Mouse (Mus musculus) hindbrain, postnatal 0 days (tissue): ENCODE measurements around the gene Gm48551. TPM values are rescaled to one million over a fixed set of nuclear protein-coding genes. Genes with fewer than 3 reads are reported as not detected.

ENCODE experiments used
- ATAC-seq: fragments of 200-750 bp; cut with Nextera tagmentation; 2 replicates; pipeline ENCODE4 v1.8.0; 2017; ENCODE audit warnings: mild to moderate bottlenecking, moderate TSS enrichment, moderate library complexity
- DNase-seq: peaks from one replicate; pipeline ENCODE4 v3.0.0-alpha.2; 2015; ENCODE audit warnings: low spot score
- H3K27ac ChIP-seq: fragments of 300-500 bp; sonication (generic); 2 replicates; pipeline ENCODE4 v1.5.1; 2014; ENCODE audit warnings: mild to moderate bottlenecking
- H3K27me3 ChIP-seq: fragments of 300-500 bp; sonication (generic); 2 replicates; pipeline ENCODE4 v1.6.1; 2014; ENCODE audit warnings: low read length, mixed read lengths; ENCODE audit not compliant: insufficient read depth
- H3K36me3 ChIP-seq: fragments of 300-500 bp; sonication (generic); 2 replicates; pipeline ENCODE4 v1.6.1; 2014; ENCODE audit warnings: low read length, mixed read lengths; ENCODE audit not compliant: insufficient read depth
- H3K4me1 ChIP-seq: fragments of 300-500 bp; sonication (generic); 2 replicates; pipeline ENCODE4 v1.6.1; 2014; ENCODE audit warnings: antibody characterized with exemption, low read length, mixed read lengths; ENCODE audit not compliant: insufficient read depth
- H3K4me2 ChIP-seq: fragments of 300-500 bp; sonication (generic); 2 replicates; pipeline ENCODE4 v1.6.1; 2014; ENCODE audit warnings: low read depth, mild to moderate bottlenecking, low read length, moderate library complexity, mixed read lengths
- H3K4me3 ChIP-seq: fragments of 300-500 bp; sonication (generic); 2 replicates; pipeline ENCODE4 v1.5.1; 2014; ENCODE audit warnings: low read length
- H3K9ac ChIP-seq: fragments of 300-500 bp; sonication (generic); replicated peaks from 2 replicates; pipeline ENCODE4 v1.6.1; 2014; ENCODE audit warnings: mild to moderate bottlenecking, low read length, moderate library complexity, mixed read lengths
- H3K9me3 ChIP-seq: fragments of 300-500 bp; sonication (generic); 2 replicates; pipeline ENCODE4 v1.6.1; 2016; ENCODE audit warnings: low read length, mixed read lengths
- CTCF ChIP-seq: IDR thresholded peaks from 2 replicates; pipeline ENCODE4 v1.5.1; 2016; ENCODE audit warnings: antibody characterized with exemption, control low read depth, low read depth
- WGBS: fragments of 180-500 bp; shearing (Covaris S2); extraction: QIAGEN DNeasy Blood & Tissue Kit; methylation state at CpG from one replicate; pipeline ENCODE4 v1.1.7; 2014; 5-methylcytosine and 5-hydroxymethylcytosine counted together
- polyA plus RNA-seq: library from polyadenylated mRNA; unstranded; fragments of >200 nt; fragmentation: Nextera tagmentation; extraction: Ambion mirVana; gene quantifications from 2 replicates; pipeline ENCODE4 v1.2.1, GENCODE M21; 2015
- total RNA-seq: library from RNA; depleted of rRNA; stranded (reverse); fragments of >200 nt; gene quantifications from 2 replicates; pipeline ENCODE4 v1.2.3, GENCODE M21; 2014

Gm48551 gene
- total and polyA plus RNA-seq, 2 experiments from 2014 or later = 3.3 to 5.3 TPM

DNA sequence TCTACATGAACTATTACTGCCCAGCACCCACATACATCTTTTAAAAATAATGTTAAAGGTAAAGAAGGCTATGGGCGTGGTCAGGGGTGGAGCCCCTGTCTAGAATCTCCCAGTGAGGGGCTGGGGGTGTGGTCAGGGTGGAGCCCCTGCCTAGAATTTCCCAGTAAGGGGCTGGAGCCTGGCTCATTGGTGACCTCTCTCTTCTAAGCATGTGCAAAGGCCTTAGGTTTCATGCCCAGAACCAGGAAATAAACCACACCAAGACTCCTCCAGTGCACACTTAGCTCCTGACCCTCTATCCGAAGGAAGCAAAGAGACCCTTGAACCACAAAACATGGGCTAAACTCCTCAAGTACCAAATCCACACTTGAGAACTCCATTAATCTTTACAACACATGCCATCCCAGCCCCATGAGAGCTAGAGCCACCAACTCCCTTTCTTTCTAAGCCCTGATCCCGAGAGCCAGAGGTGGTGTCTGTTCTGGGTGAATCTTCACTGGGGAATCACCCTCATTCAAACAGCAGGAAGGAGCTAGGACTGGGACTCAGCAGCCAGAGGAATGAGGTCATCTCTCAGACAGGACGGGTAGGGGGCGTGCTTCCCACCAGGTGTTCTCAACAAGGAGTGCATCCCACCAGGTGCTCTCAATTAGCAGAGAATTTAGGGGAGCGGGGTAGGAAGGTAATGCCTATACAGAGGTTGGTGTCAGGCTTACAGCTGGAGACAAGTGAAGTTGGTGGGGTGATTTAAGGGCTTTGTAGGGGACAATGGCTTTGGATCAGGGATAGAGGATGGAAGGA is 7.5 kb upstream of the Gm48551 start:
- Histone ChIP-seq H3K27me3 (no peaks in the 10 kb centered on the region), H3K4me3 (peak overlapping the region; percentile 84), H3K36me3 (no peaks in the 10 kb centered on the region), H3K4me1 (peaks cover 12% of the 10 kb centered on the region), H3K9ac (peak overlapping the region; percentile 89), H3K9me3 (no peaks in the 10 kb centered on the region), H3K27ac (no peak overlapping the region), H3K4me2 (peak overlapping the region; percentile 94)
- ATAC-seq (no peak), DNase-seq (no peak)
- WGBS = 47% methylated on average over 6 of the region's 6 CpGs
- TF ChIP-seq CTCF = peak; percentile 15; the same call in 1 of the 2 replicates

DNA sequence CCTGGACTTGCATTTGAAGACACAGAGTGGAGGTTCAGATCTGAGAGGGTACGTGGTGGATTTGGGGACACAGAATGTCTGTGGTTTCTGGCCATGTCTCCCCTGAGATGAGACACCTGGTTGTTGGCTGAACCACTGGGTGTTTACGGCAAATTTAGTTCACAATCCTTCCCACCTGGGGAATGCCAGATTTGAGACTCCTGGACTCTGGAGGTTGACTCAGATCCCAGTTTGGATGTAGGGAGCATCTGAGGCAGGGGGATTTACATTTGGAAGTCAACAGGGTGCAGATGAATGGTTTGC is 7.0 kb upstream of the Gm48551 start:
- H3K9ac ChIP-seq = peak overlapping the region; percentile 89
- DNase-seq = no peak
- H3K4me1 ChIP-seq = peaks cover 12% of the 10 kb centered on the region
- peak overlapping the region; percentile 85; the same call in 1 of the 2 replicates for H3K27ac ChIP-seq
- H3K9me3 ChIP-seq = no peaks in the 10 kb centered on the region
- ATAC-seq = no peak
- no peak for TF ChIP-seq CTCF
- no peaks in the 10 kb centered on the region for H3K36me3 ChIP-seq
- H3K4me3 ChIP-seq = peak overlapping the region; percentile 84
- 48% methylated on average over 2 of the region's 2 CpGs for WGBS
- H3K4me2 ChIP-seq = peak overlapping the region; percentile 94
- no peaks in the 10 kb centered on the region for H3K27me3 ChIP-seq

DNA sequence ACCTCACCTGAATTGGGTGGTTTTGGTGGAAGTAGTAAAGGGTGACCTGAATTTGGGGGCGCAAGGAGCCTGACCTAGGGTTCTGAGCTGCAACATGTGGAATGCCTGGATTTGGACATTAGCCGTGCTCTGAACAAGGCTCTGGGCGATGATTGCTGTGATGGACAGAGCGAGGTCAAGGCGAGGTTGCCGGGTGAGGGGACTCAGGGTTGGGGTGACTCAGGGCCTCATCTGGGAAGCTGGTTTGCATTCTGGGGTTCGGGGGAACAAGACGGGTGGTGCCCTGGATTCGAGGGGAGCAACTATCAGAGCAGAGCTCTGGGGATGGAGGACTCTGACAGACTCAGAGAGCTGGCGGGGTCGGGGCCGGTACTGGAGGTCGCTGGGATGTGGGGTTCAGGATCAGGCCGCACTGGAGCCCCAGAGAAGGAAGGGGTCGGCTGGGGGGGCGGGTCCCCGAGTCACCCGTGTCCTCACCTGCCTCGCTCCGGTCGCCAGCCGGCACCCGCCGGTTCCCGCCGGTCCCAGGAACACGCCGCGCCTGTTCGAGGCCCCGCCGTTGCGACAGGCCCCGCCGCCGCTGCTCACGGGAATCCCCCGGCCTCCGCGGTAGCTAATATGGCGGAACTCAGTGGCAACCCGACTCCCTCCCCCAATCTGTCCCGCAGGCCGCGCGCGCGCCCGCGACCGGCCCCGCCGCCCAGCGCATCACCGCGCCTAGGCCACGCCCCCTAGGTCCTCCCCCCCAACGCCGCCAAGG is 6.3 kb upstream of the Gm48551 start, which contains the start of gene Fzr1:
Gene Fzr1, minus strand, starts transcription at position 724 of the 760 bp plus-strand sequence.
- WGBS = under 1% methylated on average over 46 of the region's 59 CpGs
- H3K9ac ChIP-seq = peak within 1 kb of the TSS; percentile 89
- H3K27me3 ChIP-seq = no peaks in the 10 kb centered on the region
- peak within 1 kb of the TSS; percentile 85 for H3K27ac ChIP-seq
- TF ChIP-seq CTCF = no peak
- peak within 1 kb of the TSS; percentile 94 for H3K4me2 ChIP-seq
- no peaks in the 10 kb centered on the region for H3K9me3 ChIP-seq
- H3K4me1 ChIP-seq = peaks cover 12% of the 10 kb centered on the region
- H3K4me3 ChIP-seq = peak within 1 kb of the TSS; percentile 84
- no peaks in the 10 kb centered on the region for H3K36me3 ChIP-seq
- no peak for DNase-seq
- peak; percentile 27 for ATAC-seq

DNA sequence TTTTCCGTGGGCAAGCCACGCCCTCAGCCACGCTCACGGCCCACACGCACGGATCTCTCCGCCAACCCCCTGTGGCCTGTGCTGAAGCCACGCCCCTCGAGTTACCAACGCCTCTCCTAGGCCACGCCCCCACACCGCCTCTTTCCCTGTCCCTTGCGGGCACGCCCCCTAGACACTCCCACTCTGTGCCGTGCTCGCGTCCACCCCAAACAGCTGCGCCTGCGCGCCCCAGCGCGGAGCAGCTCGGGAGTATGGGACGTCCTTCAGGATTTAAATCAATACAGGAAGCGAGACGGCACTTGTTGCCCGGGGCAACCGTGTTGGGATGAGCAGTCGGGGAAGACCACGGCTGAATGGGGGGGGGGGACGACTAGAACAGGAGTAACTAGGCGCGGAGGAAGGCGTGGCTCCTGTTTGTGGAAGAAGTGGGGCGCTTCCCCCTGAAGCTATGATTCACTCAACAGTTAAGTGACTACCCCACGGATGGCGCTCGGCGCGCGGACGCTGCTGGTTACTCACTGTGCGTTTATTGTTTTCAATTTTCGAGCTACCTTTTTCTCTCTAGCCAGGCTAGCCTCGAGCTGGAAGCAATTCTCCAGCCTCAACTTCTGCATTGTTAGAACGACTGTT is 5.6 kb upstream of the Gm48551 start:
- TF ChIP-seq CTCF = no peak; the same call in 1 of the 2 replicates
- Histone ChIP-seq H3K36me3 (no peaks in the 10 kb centered on the region), H3K9me3 (no peaks in the 10 kb centered on the region), H3K4me2 (peak overlapping the region; percentile 94), H3K4me3 (peak overlapping the region; percentile 84), H3K27me3 (no peaks in the 10 kb centered on the region), H3K9ac (peak overlapping the region; percentile 89), H3K27ac (peak overlapping the region; percentile 85; the same call in 1 of the 2 replicates), H3K4me1 (peaks cover 12% of the 10 kb centered on the region)
- under 1% methylated on average over 46 of the region's 46 CpGs for WGBS
- ATAC-seq = peak; percentile 98
- DNase-seq = peak; percentile 100

DNA sequence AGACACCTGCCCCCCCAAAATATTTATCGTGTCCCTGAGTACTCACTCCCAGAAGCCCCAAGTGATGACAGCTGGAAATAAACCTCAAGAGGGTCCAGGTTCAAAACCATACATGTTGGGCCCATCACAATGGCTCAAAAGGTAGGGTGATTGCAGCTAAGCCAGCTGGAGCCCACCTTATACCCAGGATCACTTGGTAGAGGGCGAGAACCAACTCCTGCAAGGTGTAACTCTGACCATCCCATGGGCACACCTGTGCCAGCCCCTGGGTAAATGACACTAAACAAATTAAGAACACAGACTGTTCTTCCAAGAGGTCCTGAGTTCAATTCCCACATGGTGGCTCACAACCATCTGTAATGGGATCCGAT is 5.1 kb upstream of the Gm48551 start:
- Histone ChIP-seq H3K4me2 (peak overlapping the region; percentile 94), H3K27me3 (no peaks in the 10 kb centered on the region), H3K36me3 (no peaks in the 10 kb centered on the region), H3K27ac (0 out of 2 replicates have a peak overlapping the region, but pooled peaks have one; percentile 22), H3K4me1 (peaks cover 12% of the 10 kb centered on the region), H3K9me3 (no peaks in the 10 kb centered on the region), H3K4me3 (peak overlapping the region; percentile 84), H3K9ac (no peak overlapping the region; the same call in 1 of the 2 replicates)
- WGBS = 60% methylated on average over 3 of the region's 3 CpGs
- DNase-seq = no peak
- no peak for TF ChIP-seq CTCF
- no peak for ATAC-seq

DNA sequence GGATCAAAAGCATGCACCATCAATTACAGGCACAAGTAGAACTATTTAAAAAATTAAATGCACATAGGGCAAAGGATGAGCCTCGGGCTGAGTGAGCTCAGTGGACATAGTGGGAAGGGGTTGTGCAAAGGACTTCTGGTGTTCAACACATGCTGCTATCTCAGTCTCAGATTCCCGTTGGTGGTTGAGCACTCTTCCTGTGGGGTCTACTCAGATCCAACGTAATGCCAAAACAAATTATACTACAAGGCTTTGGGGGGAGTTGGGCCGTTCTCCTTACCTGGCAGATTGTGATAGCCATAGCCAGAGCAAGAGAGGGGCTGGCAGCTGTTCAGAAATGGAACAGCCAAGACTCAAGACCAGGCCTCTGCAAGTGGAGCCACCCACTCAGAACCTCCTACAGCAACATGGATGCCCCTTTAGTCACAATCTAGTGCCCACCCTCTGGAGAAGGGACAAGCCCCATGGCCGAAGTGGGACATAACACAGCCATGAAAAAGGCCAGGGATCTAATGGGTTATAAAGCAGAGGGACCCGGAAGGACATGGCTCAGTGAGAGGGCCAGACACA is 4.4 kb upstream of the Gm48551 start:
- no peak overlapping the region for H3K27ac ChIP-seq
- H3K36me3 ChIP-seq = no peaks in the 10 kb centered on the region
- no peak for ATAC-seq
- no peaks in the 10 kb centered on the region for H3K27me3 ChIP-seq
- peaks cover 12% of the 10 kb centered on the region for H3K4me1 ChIP-seq
- H3K4me2 ChIP-seq = no peak overlapping the region
- no peak overlapping the region for H3K4me3 ChIP-seq
- WGBS = 89% methylated on average over 6 of the region's 6 CpGs
- TF ChIP-seq CTCF = no peak
- no peaks in the 10 kb centered on the region for H3K9me3 ChIP-seq
- H3K9ac ChIP-seq = no peak overlapping the region
- DNase-seq = no peak
